Mouse (Mus musculus) kidney, adult 2 months (tissue): Measurements from ENCODE around the gene Noc2l. TPM values are rescaled to one million over a fixed set of nuclear protein-coding genes. Genes with fewer than 3 reads are reported as not detected.

Source experiments
- DNase-seq: peaks from one replicate; pipeline ENCODE4 v3.0.0; 2021
- H3K27ac ChIP-seq: fragments of 200-500 bp; 2 replicates; pipeline ENCODE4 v1.5.1; 2012; ENCODE audit warnings: low read depth, low read length, control low read depth, inconsistent platforms; ENCODE audit not compliant: insufficient read depth
- H3K27me3 ChIP-seq: fragments of 200-500 bp; replicated peaks from 2 replicates; pipeline ENCODE4 v1.6.1; 2012; ENCODE audit warnings: mild to moderate bottlenecking, moderate library complexity, low read length, inconsistent platforms; ENCODE audit not compliant: control insufficient read depth, insufficient read depth
- H3K36me3 ChIP-seq: fragments of 200-500 bp; 2 replicates; pipeline ENCODE4 v1.6.1; 2012; ENCODE audit warnings: mild to moderate bottlenecking, moderate library complexity, low read length, inconsistent platforms; ENCODE audit not compliant: control insufficient read depth, insufficient read depth
- H3K4me1 ChIP-seq: fragments of 200-500 bp; 2 replicates; pipeline ENCODE4 v1.6.1; 2011; ENCODE audit warnings: low read length; ENCODE audit not compliant: control insufficient read depth, insufficient read depth
- H3K4me3 ChIP-seq: fragments of 200-500 bp; 2 replicates; pipeline ENCODE4 v1.5.1; 2011; ENCODE audit warnings: mild to moderate bottlenecking, low read depth, low read length, control low read depth; ENCODE audit not compliant: insufficient read depth
- CTCF ChIP-seq: fragments of 200-500 bp; conservative IDR thresholded peaks from 2 replicates; pipeline ENCODE4 v1.5.1; 2011; ENCODE audit warnings: low read depth, mild to moderate bottlenecking, control low read depth, low read length, moderate library complexity, mixed read lengths; ENCODE audit not compliant: insufficient read depth, insufficient read length
- POLR2A ChIP-seq: fragments of 200-500 bp; IDR thresholded peaks from one replicate; pipeline ENCODE4 v1.6.1; 2011; ENCODE audit warnings: low read depth, low read length, control low read depth
- WGBS: fragments of 180-500 bp; shearing (Covaris S2); methylation state at CpG from one replicate; pipeline ENCODE4 v1.1.7; 2018; 5-methylcytosine and 5-hydroxymethylcytosine counted together
- polyA plus RNA-seq: library from polyadenylated mRNA; depleted of rRNA; stranded (reverse); fragments of >200 nt; gene quantifications from 2 replicates; pipeline ENCODE4 v1.2.3, GENCODE M21; 2012

Gene Noc2l
- polyA plus RNA-seq, 1 experiment = 46.1 TPM

GRCm38 (mm10) chr4:156194346-156194745, 41.5 kb upstream of the Noc2l start:
- Histone ChIP-seq H3K27ac (no peak overlapping the region), H3K4me3 (no peak overlapping the region), H3K27me3 (no peaks in the 10 kb centered on the region), H3K36me3 (no peaks in the 10 kb centered on the region), H3K4me1 (peaks cover 46% of the 10 kb centered on the region)
- no peak for TF ChIP-seq POLR2A
- DNase-seq = no peak
- 60% methylated on average over 6 of the region's 6 CpGs for WGBS

- 8% methylated on average over 35 of the region's 35 CpGs for WGBS
- Histone ChIP-seq H3K36me3 (no peaks in the 10 kb centered on the region), H3K4me3 (peak overlapping the region; percentile 90), H3K27me3 (no peaks in the 10 kb centered on the region), H3K27ac (peak overlapping the region; percentile 1; the same call in 1 of the 2 replicates), H3K4me1 (peaks cover 32% of the 10 kb centered on the region)
- DNase-seq = peak; percentile 69
- no peak for TF ChIP-seq CTCF
- TF ChIP-seq POLR2A = no peak
Measured at GRCm38 (mm10) chr4:156195927-156196870, 39.6 kb upstream of the Noc2l start.

GRCm38 (mm10) chr4:156197131-156197828, 38.5 kb upstream of the Noc2l start, which contains the start of gene Agrn:
Gene Agrn (minus strand): TSS chr4:156197488.
- Histone ChIP-seq H3K27ac (peak within 1 kb of the TSS; percentile 58; the same call in 1 of the 2 replicates), H3K4me1 (peaks cover 25% of the 10 kb centered on the region), H3K4me3 (peak within 1 kb of the TSS; percentile 90), H3K36me3 (no peaks in the 10 kb centered on the region), H3K27me3 (no peaks in the 10 kb centered on the region)
- no peak for TF ChIP-seq POLR2A
- no peak for TF ChIP-seq CTCF
- peak; percentile 79 for DNase-seq
- 1% methylated on average over 65 of the region's 88 CpGs for whole genome bisulfite sequencing

- H3K36me3 ChIP-seq = no peaks in the 10 kb centered on the region
- WGBS = 2% methylated on average over 26 of the region's 26 CpGs
- peaks cover 22% of the 10 kb centered on the region for H3K4me1 ChIP-seq
- peak overlapping the region; percentile 58; the same call in 1 of the 2 replicates for H3K27ac ChIP-seq
- 0 out of 2 replicates have a peak, but pooled peaks have one; percentile 5 for TF ChIP-seq CTCF
- TF ChIP-seq POLR2A = no peak
- H3K4me3 ChIP-seq = peak overlapping the region; percentile 60
- no peaks in the 10 kb centered on the region for H3K27me3 ChIP-seq
- DNase-seq = peak; percentile 95
Measured at GRCm38 (mm10) chr4:156197829-156198205, 38.0 kb upstream of the Noc2l start.

- peak; percentile 64 for DNase-seq
- H3K27me3 ChIP-seq = no peaks in the 10 kb centered on the region
- no peaks in the 10 kb centered on the region for H3K36me3 ChIP-seq
- TF ChIP-seq CTCF (no peak), POLR2A (no peak)
- peak within 1 kb of the TSS; percentile 40 for H3K4me3 ChIP-seq
- WGBS = 42% methylated on average over 10 of the region's 10 CpGs
- H3K27ac ChIP-seq = peak within 1 kb of the TSS; percentile 66; the same call in 1 of the 2 replicates
- peaks cover 4% of the 10 kb centered on the region for H3K4me1 ChIP-seq
Measured at GRCm38 (mm10) chr4:156200623-156201475, 35.0 kb upstream of the Noc2l start, which contains the start of gene Isg15. Gene Isg15 (minus strand): TSS chr4:156200818.

GRCm38 (mm10) chr4:156202462-156202893, 33.3 kb upstream of the Noc2l start:
- H3K27ac ChIP-seq = peak overlapping the region; percentile 12; the same call in 1 of the 2 replicates

More at GRCm38 (mm10) chr4:156202462-156202893, 33.3 kb upstream of the Noc2l start:
- 47% methylated on average over 12 of the region's 12 CpGs for WGBS
- H3K27me3 ChIP-seq = no peaks in the 10 kb centered on the region
- H3K4me1 ChIP-seq = 0 out of 2 replicates have a peak, but pooled peaks cover 2% of the 10 kb centered on the region
- DNase-seq = no peak
- H3K36me3 ChIP-seq = no peaks in the 10 kb centered on the region
- no peak for TF ChIP-seq POLR2A
- TF ChIP-seq CTCF = no peak
- peak overlapping the region; percentile 79 for H3K4me3 ChIP-seq
